Mouse (Mus musculus): ENCODE measurements around the gene Hbq1a.
A peak's percentile ranks its signal among the peaks of the same experiment; 100 is the strongest.
"Not testable (repeated sequence)": the region's sequence is repeated elsewhere in the genome, so short reads cannot be mapped to it uniquely, and the experiment has no call there.

Hbq1a gene

DNA sequence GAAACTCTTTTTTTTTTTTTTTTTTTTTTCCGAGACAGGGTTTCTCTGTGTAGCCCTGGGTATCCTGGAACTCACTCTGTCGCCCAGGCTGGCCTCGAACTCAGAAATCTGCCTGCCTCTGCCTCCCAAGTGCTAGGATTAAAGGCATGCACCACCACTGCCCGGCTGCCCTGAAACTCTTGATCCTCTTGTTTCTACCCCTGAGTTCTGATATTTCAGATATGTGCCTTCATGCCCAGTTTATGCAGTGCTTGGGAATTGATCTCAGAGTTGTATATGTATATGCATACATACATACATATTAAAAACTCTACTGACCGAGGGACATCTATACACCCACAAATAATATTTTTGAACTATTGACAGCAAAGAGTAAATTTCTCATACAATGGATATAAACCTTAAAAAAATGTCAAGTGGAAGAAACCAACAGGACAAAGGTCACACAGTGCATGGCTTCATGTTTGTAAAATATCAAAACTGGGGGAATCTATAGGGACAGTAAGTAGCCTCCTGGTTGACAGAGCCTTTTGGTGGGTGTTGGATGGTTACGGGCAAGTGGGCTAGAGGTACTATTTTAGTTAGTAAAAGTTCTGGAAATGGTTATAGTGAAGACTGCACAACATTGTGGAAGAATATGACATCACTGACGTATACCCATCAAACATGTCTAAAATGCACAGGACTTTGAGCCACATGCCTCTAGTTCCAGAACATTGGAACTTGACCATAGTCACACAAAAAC is 14.7 kb upstream of the Hbq1a start:
- no peak for DNase-seq

DNA sequence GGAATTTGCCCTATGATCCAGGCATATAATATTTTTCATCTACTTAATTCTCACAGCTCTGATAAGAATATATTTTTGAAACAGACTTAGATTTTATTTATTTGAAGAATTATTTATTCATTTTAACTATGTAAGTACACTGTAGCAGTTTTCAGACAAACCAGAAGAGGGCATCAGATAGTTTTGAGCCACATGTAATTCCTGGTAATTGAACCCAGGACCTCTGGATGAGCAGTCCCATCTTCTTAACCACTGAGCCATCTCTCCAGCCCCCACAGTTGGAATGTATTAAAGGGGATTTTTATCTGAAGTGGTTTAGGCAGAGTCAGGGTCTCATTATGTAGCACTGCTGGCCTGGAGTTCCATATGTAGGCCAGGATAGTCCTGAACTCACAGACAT is 14.0 kb upstream of the Hbq1a start:
- not testable (repeated sequence) for DNase-seq

DNA sequence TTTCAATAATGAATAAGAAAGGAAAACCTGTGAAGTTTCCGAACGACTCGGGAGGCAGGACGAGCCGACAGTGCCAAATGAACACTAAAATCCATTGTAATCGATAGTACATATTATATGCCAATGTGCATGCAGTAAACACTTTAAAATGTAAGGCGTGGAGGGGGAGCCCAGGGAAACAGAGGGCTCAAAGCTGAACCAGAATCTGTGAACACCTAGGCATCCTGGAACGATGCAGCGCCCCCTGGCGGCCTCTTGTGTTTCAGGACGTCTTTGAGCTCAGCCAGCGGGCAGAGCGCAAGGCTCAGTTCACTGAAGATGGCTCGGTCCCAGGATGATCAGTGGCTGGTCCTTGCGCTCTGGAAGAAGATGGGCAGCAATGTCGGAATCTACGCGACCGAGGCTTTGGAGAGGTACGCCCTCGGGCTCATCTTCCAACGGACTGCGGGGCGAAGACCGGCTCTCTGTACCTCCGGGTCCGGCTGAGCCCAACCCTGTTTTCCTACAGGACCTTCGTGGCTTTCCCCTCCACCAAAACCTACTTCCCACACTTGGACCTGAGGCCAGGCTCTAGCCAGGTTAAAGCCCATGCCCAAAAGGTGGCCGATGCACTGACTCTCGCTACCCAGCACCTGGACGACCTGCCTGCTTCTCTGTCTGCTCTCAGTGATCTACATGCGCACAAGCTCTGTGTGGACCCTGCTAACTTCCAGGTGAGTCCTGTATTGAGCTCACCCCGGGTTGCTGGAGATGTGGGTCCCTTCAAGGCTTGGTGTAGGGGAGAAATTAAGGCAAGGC is 13.0 kb upstream of the Hbq1a start, which contains the start of gene Hbq1b:
TSS of gene Hbq1b (plus strand) at position 271 of the 798 bp plus-strand sequence.
- peak; percentile 85 to 91 for DNase-seq

DNA sequence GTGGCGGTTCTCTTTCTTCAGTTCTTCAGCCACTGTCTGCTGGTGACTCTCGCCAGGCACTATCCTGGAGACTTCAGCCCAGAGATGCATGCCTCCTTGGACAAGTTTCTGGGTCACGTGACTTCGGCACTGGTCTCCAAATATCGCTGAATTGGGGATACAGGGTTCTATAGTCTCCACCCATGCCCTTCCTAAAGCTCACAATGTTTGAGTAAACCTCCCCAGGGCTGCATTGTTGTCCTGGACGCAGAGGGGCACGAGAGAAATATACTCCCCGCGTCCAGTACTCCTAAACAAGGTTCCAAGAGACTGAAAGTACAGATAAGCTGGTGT is 12.4 kb upstream of the Hbq1a start:
- DNase-seq: peak in 1 of 2 experiments; percentile 13

DNA sequence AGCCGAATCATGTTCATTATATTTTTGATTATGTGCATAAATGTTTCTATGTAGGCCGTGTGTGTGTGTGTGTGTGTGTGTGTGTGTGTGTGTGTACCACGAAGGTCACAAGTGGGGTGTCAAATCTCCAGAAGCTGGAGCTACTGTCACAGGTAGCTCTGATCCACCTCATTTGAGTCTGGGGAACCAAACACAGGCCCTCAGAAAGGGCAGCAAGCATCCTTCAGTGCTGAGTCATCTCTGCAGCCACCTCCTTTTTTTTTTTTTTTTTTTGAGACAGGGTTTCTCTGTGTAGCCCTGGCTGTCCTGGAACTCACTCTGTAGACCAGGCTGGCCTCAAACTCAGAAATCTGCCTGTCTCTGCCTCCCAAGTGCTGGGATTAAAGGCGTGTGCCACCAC is 7.0 kb upstream of the Hbq1a start:
- not testable (repeated sequence) for DNase-seq

DNA sequence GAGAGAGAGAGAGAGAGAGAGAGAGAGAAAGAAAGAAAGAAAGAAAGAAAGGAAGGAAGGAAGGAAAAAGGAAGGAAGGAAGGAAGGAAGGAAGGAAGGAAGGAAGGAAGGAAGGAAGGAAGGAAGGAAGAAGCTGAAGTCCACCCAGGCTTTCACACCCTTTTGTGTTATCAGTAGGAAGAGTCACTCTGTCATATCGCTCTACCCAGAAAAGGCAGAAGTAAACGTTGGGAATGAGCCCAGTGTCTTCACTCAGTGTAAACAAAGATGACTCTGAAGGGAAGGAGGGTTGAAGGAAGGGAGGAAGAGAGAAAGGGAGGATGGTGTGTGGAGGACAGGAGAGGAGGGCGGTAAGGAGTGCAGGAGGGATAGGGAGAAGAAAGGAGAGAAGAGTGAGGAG is 6.4 kb upstream of the Hbq1a start:
- not testable (repeated sequence) for DNase-seq

DNA sequence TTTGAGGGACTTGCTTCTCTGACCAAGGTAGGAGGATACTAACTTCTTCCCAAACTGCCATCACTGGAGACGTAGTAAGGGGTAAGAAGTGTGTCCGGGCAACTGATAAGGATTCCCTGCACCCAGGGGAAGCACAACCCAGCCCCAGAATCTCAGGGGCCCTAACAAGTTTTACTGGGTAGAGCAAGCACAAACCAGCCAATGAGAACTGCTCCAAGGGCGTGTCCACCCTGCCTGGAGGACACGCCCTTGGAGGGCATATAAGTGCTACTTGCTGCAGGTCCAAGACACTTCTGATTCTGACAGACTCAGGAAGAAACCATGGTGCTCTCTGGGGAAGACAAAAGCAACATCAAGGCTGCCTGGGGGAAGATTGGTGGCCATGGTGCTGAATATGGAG is 3.7 kb upstream of the Hbq1a start, which contains the start of gene Hba-a2:
TSS of gene Hba-a2 (plus strand) at position 287 of the 400 bp plus-strand sequence.
- not testable (repeated sequence) for DNase-seq

DNA sequence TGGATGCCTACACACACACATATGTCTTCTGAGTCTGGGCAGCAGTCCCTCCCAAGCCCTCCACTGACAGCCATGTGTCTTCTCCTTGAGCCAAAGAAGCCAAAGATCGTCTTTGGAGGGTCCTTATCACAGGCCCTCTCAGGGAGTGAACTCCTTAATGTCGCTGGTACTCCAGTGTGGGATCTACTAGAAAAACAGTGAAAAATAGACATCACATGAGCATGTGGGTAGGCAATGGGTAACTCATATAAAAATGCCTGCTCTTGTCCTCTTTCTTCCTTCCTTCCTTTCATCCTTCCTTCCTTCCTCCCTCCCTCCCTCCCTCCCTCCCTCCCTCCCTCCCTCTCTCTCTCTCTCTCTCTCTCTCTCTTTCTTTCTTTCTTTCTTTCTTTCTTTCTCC is 2.5 kb upstream of the Hbq1a start:
- DNase-seq: not testable (repeated sequence)

DNA sequence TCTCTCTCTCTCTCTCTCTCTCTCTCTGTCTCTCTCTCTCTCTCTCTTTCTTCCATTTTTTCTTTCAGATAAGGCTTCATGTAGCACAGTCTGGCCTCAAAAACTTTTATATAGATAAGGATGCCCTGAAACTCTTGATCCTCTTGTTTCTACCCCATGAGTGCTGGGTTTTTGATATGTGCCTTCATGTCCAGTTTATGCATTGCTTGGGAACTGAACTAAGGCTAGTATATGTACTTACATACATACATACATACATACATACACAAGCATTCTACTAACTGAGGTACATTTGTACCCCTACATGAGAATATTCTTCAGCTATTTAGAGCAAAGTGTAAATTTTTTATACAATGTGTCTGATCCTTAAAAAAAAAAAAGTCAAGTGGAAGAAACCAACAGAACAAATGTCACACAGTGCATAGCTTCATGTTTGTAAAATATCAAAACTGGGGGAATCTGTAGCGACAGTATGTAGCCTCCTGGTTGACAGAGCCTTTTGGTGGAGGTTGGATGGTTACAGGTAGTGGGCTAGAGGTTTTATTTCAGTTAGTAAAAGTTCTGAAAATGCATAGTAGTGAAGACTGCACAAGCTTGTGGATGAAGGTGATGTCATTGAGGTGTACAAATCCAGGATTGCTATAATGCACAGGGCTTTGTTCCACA is 1.9 kb upstream of the Hbq1a start:
- no peak for DNase-seq

DNA sequence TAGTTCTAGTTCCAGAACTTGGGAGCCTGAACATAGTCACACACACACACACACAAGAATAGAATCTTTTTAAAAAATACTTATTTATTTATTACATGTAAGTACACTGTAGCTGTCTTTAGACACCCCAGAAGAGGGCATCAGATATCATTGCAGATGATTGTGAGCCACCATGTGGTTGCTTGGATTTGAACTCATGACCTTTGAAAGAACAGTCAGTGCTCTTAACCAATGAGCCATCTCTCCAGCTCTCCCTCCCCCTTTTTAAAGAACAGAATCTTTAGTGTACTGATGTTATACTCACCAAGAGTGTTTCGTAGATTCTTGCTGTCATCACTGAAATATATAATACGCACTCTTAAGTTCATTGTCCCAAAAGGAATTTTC is 1.3 kb upstream of the Hbq1a start:
- DNase-seq: no peak

DNA sequence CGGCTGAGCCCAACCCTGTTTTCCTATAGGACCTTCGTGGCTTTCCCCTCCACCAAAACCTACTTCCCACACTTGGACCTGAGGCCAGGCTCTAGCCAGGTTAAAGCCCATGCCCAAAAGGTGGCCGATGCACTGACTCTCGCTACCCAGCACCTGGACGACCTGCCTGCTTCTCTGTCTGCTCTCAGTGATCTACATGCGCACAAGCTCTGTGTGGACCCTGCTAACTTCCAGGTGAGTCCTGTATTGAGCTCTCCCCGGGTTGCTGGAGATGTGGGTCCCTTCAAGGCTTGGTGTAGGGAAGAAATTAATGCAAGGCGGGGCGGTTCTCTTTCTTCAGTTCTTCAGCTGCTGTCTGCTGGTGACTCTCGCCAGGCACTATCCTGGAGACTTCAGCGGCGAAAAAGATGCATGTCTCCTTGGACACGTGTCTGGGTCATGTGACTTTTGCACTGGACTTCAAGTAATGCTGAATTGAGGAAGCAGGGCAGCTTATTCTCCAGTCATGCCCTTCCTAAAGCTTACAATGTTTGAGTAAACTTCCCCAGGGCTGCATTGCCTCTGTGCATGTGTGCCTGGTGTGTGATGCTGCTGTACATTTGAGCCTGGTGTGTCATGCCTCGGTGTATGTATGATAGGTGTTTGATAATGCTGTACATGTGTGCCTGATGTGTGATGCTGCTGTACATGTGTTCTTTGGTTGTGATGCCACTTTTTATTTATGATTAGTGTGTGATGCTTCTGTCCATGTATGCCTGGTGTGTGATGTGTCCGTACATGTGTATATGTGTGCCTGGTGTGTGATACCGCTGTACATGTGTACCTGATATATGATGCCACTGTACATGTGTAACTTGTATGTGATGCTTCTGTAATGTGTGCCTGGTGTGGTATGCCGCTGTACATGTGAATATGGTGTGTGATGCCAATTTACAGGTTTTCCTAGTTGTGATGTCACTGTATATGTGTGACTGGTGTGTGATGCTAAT is 704 bp downstream of the Hbq1a start:
- DNase-seq: no peak

DNA sequence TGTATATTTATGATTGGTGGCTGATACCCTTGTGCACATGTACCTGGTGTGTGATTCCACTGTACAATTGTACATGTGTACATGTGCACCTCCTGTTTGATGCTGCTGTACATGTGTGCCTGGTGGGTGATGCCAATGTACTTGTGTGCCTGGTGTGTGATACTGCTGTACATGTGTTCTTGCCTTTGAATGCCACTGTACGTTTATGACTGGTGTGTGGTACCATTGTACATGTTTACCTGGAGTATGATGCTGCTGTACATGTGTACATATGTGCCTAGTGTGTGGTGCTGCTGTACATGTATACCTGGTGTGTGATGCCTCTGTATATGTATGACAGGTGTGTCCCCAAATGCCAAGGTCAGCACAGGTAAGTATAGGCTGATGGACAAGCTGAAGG is 1.6 kb downstream of the Hbq1a start:
- DNase-seq: no peak

DNA sequence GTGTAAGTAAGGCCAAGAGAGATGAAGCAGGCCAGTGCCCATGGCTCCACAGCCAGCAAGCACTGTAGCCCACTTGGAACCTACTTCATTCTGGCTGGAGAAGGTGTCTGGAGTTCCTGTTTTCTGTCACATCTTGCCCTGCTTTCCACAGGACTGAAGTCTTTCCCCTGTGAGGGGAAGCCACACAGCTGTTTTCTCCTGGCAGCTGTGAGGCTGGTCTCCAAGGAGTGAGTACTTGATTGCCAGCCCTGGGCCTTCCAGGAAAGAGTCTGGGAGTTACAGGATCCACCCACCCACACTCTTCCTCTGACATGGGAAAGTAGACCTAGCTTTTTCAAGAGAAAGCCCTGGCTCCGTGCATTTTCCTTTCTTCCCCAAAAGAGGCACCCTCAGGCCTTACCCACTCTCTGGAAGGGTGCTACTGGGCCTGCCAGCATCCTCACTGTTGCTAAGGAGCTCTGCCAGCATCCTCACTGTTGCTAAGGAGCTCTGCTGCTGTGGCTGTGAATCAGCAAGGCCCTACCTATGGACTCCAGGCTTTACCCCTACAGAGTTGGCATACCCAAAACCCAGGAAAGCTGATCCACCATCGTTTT is 3.1 kb downstream of the Hbq1a start:
- no peak for DNase-seq

DNA sequence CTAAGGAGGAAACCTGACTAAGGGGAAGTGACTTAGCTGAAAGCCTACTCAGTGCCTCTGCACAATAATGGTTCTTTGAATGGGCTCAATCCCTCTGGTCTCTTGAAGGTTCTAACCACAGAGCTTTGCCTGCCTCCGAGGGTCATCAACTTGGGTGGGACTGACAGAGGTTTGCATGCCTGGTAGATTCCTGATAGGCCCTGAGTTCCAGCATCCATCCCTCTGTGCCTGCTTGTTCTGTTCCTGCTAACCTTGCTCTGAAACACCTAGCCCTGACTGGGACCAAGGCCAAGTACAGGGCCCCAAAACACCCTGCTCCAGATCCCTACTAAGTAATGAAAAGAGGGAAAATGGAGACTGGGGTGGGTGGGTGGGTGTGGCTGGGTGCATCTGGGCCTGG is 3.6 kb downstream of the Hbq1a start:
- DNase-seq: no peak

DNA sequence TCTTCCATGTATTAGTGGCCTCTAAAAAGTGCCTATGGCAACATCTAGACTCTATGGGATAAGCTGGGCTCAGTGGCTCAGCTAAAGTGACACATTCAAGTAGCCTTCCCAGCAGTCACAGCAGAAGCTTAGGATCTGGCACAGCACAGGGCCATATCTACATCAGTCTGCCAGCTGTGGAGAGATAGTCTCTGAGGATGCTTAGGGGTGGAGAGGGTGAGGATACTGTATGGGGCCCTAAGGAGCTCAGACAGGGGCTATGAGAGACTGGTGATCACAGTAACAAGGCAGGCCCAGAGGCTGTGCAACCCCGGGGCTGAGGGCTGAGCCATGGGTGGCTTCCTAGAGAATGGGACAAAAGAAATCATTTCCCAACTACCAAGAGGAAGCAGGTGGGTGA is 7.1 kb downstream of the Hbq1a start:
- no peak for DNase-seq

DNA sequence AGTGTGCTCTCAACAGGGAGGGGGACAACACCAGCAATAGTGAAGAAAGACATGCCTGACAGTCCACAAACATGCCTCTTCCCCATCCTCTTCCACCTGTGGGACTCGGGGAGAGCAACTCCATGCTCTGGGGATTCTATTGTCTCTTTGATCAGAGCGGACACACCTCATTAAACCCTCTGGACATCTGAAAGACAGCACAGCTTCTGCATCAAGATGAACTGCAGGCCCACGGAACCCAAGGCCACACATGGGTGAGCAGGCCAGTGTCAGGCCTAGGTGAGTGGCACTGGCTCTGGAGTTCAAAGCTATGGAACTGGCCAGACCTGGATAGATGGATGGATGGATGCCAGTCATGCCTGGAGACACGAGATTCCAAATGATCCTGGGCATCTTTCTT is 9.6 kb downstream of the Hbq1a start:
- no peak for DNase-seq

DNA sequence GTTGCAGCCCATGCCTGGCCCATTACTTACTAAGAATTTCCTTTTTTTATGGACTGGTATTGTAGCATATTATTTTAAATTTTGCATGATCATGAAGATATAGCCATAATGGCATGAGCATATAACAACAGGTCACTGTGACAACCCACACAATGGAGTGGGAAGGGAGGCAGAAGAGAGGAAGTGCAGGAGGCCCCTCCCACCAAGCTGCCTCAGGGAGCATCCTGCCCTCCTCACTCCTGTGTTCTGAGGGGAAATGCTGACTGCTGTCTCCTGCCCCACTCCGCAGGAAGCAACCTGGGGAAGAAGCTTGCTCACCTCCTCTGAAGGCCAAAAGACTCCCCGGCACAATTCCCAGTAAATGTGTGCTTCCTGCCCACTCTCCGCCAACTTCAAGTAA is 10.1 kb downstream of the Hbq1a start:
- DNase-seq: peak in 1 of 2 experiments; percentile 17

DNA sequence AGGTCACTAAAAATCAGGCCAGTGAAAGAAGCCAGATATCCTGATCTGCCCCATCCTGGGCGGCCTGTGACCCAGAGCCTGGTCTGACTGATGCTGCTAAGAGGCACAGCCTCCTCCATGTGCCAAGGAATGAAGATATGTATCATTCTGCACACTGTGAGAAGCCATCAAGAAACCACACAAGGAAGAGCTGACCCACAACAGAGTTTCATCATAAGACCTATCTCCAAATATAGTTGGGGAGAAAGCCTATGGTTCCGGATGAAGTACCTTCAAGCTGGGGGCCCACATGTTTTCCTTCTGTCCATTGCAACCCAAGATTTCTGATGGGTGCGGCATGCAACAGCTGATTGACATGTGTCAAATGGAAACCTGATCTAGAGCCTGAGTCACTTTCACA is 16.1 kb downstream of the Hbq1a start:
- DNase-seq: no peak

DNA sequence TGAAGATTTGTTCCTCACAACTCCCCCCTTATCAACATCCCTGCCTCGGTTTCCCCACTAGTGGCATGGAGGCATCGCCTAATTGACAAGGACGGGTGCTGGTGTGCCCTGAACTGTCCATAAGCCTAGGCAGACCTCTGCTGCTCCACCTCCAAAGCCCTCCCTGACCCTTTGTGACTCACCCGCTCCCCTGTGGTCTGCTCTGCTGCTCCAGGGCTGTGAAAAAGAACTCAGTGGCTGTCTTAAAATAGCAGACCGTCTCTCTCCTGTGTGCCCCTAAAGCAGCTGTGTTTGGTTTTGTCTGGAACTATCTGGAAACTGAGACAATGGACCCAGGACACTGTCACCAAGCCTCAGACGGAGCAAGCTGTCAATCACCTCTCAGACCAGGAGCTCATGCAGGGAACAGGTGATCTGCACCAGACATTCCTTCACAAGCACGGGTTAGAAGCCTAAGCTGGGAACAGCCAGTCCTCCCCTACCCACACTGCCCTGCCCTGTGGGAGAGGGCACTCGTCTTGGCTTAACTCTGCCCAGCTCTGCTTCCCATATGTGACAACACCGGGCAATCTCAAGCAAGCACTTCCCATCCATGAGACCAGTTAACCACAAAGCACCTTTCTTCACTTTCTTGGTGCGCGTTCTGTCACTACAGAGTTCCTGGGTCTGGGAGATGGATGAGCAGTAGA is 20.8 kb downstream of the Hbq1a start:
- no peak for DNase-seq

DNA sequence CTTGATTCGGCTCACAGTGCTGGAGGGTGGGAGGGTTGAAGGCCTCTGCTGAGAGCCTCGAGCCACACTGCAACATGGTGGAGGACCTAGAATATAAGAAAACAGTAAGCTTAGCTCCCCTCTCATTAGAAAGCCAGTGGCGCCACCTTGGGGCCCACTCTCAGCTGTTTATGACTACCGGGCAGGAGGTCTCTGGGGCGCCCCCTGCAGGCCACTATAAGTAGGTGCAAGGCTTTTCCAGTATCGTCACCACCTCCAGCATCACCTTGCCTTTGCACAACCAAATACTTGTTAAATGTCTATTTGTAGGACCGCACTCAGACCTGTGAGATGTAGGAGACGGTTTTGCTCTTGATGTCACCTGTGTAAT is 21.3 kb downstream of the Hbq1a start:
- peak; percentile 45 to 72 for DNase-seq

DNA sequence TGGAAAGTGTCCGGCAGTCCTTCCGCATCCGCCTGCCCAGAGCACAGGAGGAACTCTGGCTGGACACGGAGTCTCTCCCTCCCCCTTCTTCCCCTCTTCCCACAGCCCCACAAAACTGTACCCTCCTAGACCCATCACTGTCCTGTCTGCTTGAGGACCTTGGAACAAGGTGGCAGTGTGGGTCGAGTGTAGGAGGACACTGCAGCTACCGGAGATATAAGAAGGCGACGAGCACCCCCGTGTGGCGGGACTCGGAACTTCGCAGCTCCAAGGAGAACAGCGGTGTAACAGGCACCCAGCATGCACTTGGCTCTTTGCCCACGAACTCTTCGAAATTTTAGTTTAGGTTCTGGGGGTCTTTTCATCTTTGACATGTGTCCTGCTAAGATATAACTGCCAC is 24.7 kb downstream of the Hbq1a start:
- DNase-seq: peak; percentile 90 to 93

DNA sequence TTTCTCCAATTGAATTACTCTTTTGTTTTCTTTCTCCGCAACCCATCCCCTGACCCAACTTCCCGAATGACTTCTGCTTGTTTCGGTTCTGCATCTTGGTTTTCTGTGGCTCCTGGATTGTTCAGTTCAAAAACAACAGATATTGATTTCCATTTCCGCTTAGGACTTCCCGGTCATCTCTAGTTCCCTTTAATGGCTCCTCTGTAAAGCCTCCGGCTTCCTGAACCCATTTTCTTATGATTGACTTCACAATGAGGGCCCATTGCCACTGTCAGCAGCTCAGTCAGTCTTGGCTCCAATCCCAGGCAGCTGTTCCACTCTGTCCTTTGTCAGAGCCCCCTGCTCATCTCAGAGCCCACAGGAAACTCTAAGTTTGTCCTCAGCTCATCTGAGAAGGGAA is 31.2 kb downstream of the Hbq1a start:
- no peak for DNase-seq
